Mouse (Mus musculus) spleen, adult 2 months (tissue): ENCODE data around the gene Gm20219.

Experiments used
- CTCF ChIP-seq: fragments of 200-500 bp; IDR thresholded peaks from 2 replicates; pipeline ENCODE4 v1.5.1; 2011; ENCODE audit warnings: mild to moderate bottlenecking, inconsistent platforms; ENCODE audit not compliant: insufficient read depth, insufficient read length, insufficient replicate concordance; ENCODE audit errors: extremely low read depth
- POLR2A ChIP-seq: fragments of 200-500 bp; IDR thresholded peaks from 2 replicates; pipeline ENCODE4 v1.6.1; 2011; ENCODE audit warnings: low read depth, low read length, inconsistent platforms

DNA sequence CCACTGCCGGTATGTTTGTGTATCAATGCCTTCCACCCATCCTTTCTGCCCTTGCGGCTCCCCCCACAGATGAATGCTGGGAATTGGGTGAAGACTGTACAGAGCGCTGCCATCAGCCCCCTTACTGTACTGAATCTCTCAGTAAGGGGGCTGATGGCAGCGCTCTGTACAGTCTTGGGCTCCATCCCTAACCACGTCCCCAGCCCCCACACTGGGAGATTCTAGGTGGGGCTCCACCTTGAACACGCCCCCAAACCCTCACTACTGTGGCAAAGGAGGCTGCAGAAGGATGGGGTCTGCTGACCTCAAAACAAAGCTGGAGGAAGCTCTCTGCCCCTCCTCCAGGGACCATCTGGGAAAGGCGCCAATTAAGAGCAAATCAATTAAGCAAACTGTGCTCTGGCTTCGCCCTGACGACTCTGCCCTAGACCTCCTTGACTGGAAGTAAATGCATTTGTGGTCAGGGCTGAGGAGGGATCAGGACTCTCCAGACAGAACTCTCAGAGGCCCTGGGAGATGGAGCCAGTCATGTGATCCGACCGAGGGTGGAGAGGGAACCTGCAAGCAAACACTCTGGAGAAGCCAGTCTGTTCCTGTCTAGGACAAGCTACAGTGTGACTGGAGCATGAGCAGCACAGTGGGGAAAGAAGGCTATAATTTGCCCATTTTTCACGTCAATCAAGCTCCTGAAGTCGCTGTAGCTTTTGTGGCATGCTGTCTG is 38.3 kb downstream of the Gm20219 start:
- TF ChIP-seq POLR2A (no peak), CTCF (no peak)
